Mouse (Mus musculus) hindbrain, embryonic 11.5 days (tissue): Measurements from ENCODE around the gene Atxn1. TPM values are rescaled to one million over a fixed set of nuclear protein-coding genes. Genes with fewer than 3 reads are reported as not detected.

Source experiments
- ATAC-seq: fragments of 200-750 bp; cut with Nextera tagmentation; 2 replicates; pipeline ENCODE4 v1.8.0; 2017; ENCODE audit warnings: mild to moderate bottlenecking, moderate TSS enrichment, moderate library complexity; ENCODE audit not compliant: low FRiP score
- DNase-seq: peaks from one replicate; pipeline ENCODE4 v3.0.0-alpha.2; 2015; ENCODE audit warnings: low spot score
- H3K27ac ChIP-seq: fragments of 300-500 bp; sonication (generic); 2 replicates; pipeline ENCODE4 v1.5.1; 2014; ENCODE audit warnings: mild to moderate bottlenecking, low read depth, low read length
- H3K27me3 ChIP-seq: fragments of 300-500 bp; sonication (generic); 2 replicates; pipeline ENCODE4 v1.6.1; 2014; ENCODE audit warnings: mild to moderate bottlenecking, low read length, moderate library complexity, mixed read lengths; ENCODE audit not compliant: control insufficient read depth, insufficient read depth
- H3K36me3 ChIP-seq: fragments of 300-500 bp; sonication (generic); 2 replicates; pipeline ENCODE4 v1.6.1; 2014; ENCODE audit warnings: mild to moderate bottlenecking, low read length, moderate library complexity, mixed read lengths; ENCODE audit not compliant: control insufficient read depth, insufficient read depth
- H3K4me1 ChIP-seq: fragments of 300-500 bp; sonication (generic); replicated peaks from 2 replicates; pipeline ENCODE4 v1.6.1; 2014; ENCODE audit warnings: low read length, mixed read lengths; ENCODE audit not compliant: control insufficient read depth, insufficient read depth
- H3K4me2 ChIP-seq: fragments of 300-500 bp; sonication (generic); replicated peaks from 2 replicates; pipeline ENCODE4 v1.6.1; 2014; ENCODE audit warnings: mild to moderate bottlenecking, low read depth, low read length
- H3K4me3 ChIP-seq: fragments of 300-500 bp; sonication (generic); 2 replicates; pipeline ENCODE4 v1.5.1; 2014; ENCODE audit warnings: low read depth, low read length
- H3K9ac ChIP-seq: fragments of 300-500 bp; sonication (generic); 2 replicates; pipeline ENCODE4 v1.6.1; 2014; ENCODE audit warnings: low read depth, low read length
- H3K9me3 ChIP-seq: fragments of 300-500 bp; sonication (generic); 2 replicates; pipeline ENCODE4 v1.6.1; 2016; ENCODE audit warnings: low read length; ENCODE audit not compliant: control insufficient read depth
- WGBS: fragments of 180-500 bp; shearing (Covaris S2); extraction: QIAGEN DNeasy Blood & Tissue Kit; methylation state at CpG from one replicate; pipeline ENCODE4 v1.1.7; 2014; 5-methylcytosine and 5-hydroxymethylcytosine counted together
- polyA plus RNA-seq: library from polyadenylated mRNA; unstranded; fragments of >200 nt; fragmentation: Nextera tagmentation; extraction: Ambion mirVana; gene quantifications from 2 replicates; pipeline ENCODE4 v1.2.1, GENCODE M21; 2014

Gene Atxn1
- polyA plus RNA-seq, 1 experiment from 2014 or later, result 3.2 TPM

DNA sequence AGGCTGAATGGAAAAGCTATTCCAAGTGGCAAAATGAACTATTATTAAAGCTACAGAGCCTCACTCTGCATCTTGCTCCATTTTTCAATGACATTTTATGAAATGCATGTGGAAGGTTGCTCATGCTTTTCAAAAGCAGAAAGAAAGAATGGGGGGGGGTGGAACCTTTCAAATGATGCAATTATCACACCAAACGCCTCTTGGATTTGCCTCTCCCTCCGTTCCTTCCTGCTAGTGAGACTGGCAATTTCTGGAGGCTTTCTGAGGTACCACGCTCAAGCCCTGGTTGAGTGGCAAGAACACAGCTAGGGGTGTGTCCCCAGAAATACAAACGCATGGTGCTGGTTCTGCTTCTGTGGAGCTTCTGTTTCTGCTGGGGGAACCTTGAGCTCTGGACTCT, 60.4 kb downstream of the Atxn1 start:
- no peaks in the 10 kb centered on the region for H3K27me3 ChIP-seq
- H3K4me1 ChIP-seq, result no peaks in the 10 kb centered on the region
- no peaks in the 10 kb centered on the region for H3K36me3 ChIP-seq
- H3K4me2 ChIP-seq, result no peak overlapping the region
- H3K9ac ChIP-seq, result no peak overlapping the region
- no peak overlapping the region for H3K4me3 ChIP-seq
- DNase-seq (no peak), ATAC-seq (no peak)
- 67% methylated on average over 4 of the region's 4 CpGs for WGBS
- H3K27ac ChIP-seq, result no peak overlapping the region
- H3K9me3 ChIP-seq, result no peaks in the 10 kb centered on the region

GRCm38 (mm10) chr13:45903519-45904274, 61.1 kb downstream of the Atxn1 start:
- Histone ChIP-seq H3K9me3 (no peaks in the 10 kb centered on the region), H3K27ac (no peak overlapping the region), H3K9ac (no peak overlapping the region), H3K27me3 (no peaks in the 10 kb centered on the region), H3K4me2 (no peak overlapping the region), H3K4me3 (no peak overlapping the region), H3K36me3 (no peaks in the 10 kb centered on the region), H3K4me1 (no peaks in the 10 kb centered on the region)
- 80% methylated on average over 12 of the region's 12 CpGs for WGBS
- no peak for DNase-seq
- no peak for ATAC-seq

DNA sequence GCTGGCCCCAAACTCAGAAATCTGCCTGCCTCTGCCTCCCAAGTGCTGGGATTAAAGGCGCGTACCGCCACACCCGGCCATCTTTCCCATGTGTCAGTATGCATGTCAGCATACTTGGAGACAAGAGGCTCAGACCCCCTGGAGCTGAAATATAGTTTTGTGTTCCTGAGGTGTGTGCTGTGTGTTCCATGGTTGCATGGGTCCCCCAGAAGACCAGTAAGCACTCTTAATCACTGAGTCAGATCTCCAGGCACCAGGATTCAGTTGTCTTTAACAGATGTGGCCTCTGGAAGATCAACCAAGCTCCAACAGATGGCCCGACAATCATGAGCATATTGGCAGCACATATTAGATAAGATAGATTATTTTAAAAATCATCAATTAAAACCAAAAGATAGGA, 62.4 kb downstream of the Atxn1 start:
- no peak overlapping the region for H3K27ac ChIP-seq
- H3K9ac ChIP-seq, result no peak overlapping the region
- no peaks in the 10 kb centered on the region for H3K27me3 ChIP-seq
- no peaks in the 10 kb centered on the region for H3K36me3 ChIP-seq
- H3K4me2 ChIP-seq, result no peak overlapping the region
- 97% methylated on average over 5 of the region's 5 CpGs for WGBS
- DNase-seq (no peak), ATAC-seq (no peak)
- no peaks in the 10 kb centered on the region for H3K9me3 ChIP-seq
- H3K4me1 ChIP-seq, result no peaks in the 10 kb centered on the region
- H3K4me3 ChIP-seq, result no peak overlapping the region

GRCm38 (mm10) chr13:45900776-45901175, 64.0 kb downstream of the Atxn1 start:
- WGBS, result 86% methylated on average over 8 of the region's 8 CpGs
- H3K9ac ChIP-seq, result no peak overlapping the region
- H3K27me3 ChIP-seq, result no peaks in the 10 kb centered on the region
- H3K9me3 ChIP-seq, result no peaks in the 10 kb centered on the region
- DNase-seq (no peak), ATAC-seq (no peak)
- H3K4me1 ChIP-seq, result no peaks in the 10 kb centered on the region
- no peaks in the 10 kb centered on the region for H3K36me3 ChIP-seq
- no peak overlapping the region for H3K27ac ChIP-seq
- H3K4me3 ChIP-seq, result no peak overlapping the region
- H3K4me2 ChIP-seq, result no peak overlapping the region

DNA sequence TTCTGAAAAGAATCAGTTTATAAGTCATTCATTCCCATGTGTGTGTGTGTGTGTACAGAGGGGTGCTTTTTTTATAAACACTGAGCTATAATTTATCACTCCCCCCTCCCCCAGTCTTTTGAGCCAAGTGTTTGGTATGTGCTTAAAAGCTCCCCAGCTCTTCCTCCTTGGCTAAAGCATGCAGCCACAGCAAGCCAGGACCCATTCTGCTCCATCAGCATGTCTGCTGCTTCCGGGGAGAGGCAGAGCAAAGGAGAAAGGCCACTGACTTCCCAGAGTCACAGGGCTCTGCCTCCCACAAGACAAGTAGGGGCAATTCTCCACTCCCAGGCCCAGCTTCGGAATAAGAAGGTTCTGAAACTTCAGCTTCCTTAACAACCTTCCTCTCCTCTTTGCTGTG, 67.2 kb downstream of the Atxn1 start:
- no peak overlapping the region for H3K27ac ChIP-seq
- no peaks in the 10 kb centered on the region for H3K36me3 ChIP-seq
- H3K4me2 ChIP-seq, result no peak overlapping the region
- WGBS, result 69% methylated on average over 2 of the region's 2 CpGs
- no peaks in the 10 kb centered on the region for H3K4me1 ChIP-seq
- DNase-seq (no peak), ATAC-seq (no peak)
- no peak overlapping the region for H3K9ac ChIP-seq
- no peaks in the 10 kb centered on the region for H3K27me3 ChIP-seq
- H3K4me3 ChIP-seq, result no peak overlapping the region
- H3K9me3 ChIP-seq, result no peaks in the 10 kb centered on the region

GRCm38 (mm10) chr13:45894760-45895159, 70.0 kb downstream of the Atxn1 start:
- H3K9ac ChIP-seq, result no peak overlapping the region
- 78% methylated on average over 10 of the region's 10 CpGs for WGBS
- no peaks in the 10 kb centered on the region for H3K4me1 ChIP-seq
- ATAC-seq (no peak), DNase-seq (no peak)
- no peaks in the 10 kb centered on the region for H3K9me3 ChIP-seq
- H3K27me3 ChIP-seq, result no peaks in the 10 kb centered on the region
- no peak overlapping the region for H3K4me3 ChIP-seq
- no peak overlapping the region for H3K27ac ChIP-seq
- no peaks in the 10 kb centered on the region for H3K36me3 ChIP-seq
- no peak overlapping the region for H3K4me2 ChIP-seq

- Histone ChIP-seq H3K36me3 (no peaks in the 10 kb centered on the region), H3K4me1 (no peaks in the 10 kb centered on the region), H3K27me3 (no peaks in the 10 kb centered on the region), H3K27ac (no peak overlapping the region), H3K9ac (no peak overlapping the region), H3K9me3 (no peaks in the 10 kb centered on the region), H3K4me3 (no peak overlapping the region), H3K4me2 (no peak overlapping the region)
- DNase-seq (no peak), ATAC-seq (no peak)
- 86% methylated on average over 6 of the region's 6 CpGs for WGBS
Measured at GRCm38 (mm10) chr13:45894234-45894633, 70.6 kb downstream of the Atxn1 start.

DNA sequence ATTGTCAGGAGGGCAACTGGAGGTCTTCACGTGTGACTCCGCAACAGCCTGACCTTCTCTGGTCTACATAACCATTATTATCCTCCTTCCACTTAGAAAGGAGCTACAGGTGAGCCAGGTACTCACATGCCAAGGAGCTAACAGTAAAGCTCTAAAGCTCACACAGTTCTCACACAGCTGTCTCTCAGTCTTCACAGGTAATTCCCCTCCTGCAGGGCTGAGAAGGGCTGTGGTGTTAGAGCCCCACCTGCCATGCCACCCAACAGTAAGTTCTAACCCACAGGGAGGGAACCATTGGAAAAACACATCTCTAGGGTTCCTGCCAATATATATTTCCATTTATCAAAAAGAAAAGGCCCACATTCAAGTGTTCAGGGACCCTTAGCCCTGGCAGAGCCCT, 73.7 kb downstream of the Atxn1 start:
- Histone ChIP-seq H3K9me3 (no peaks in the 10 kb centered on the region), H3K9ac (no peak overlapping the region), H3K27me3 (no peaks in the 10 kb centered on the region), H3K27ac (no peak overlapping the region), H3K4me3 (no peak overlapping the region), H3K4me1 (no peaks in the 10 kb centered on the region), H3K4me2 (no peak overlapping the region), H3K36me3 (no peaks in the 10 kb centered on the region)
- ATAC-seq (no peak), DNase-seq (no peak)
- WGBS, result 83% methylated on average over 2 of the region's 2 CpGs

DNA sequence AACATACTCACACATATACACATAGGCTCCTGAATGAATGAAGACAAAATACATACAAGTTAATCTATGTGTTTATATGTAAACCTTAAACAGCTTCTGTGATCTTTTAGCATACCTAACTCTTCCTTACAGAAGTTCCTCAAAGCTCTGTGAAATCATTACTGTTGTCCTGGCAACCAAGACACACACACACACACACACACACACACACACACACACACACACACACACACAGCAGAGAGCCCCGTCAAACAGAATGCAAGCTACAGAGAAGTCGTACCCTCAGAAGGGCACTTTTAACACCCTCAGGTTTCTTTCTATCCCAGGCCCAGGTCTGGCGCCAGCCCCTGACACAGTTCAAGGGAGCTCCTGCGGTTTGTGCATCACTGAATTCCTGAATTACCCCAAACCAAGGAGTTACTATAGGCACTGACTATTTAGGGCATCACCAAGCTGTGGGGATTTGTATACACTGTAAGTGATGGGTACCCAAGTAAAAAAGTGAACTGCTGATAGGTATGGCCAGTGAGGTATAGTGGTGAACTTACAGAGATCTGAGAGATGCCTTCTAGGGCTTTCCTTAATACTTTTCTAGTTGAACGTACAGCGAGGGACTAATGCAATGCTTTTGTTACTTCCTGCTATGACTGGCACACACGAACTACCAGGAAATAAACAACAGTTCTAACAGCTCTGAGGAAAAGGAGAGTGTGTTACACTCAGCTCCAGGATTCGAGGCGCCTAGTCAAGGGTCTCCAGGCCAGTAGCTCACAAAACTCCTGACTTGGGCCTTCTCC, 75.7 kb downstream of the Atxn1 start:
- WGBS, result 81% methylated on average over 9 of the region's 9 CpGs
- Histone ChIP-seq H3K4me2 (no peak overlapping the region), H3K27me3 (no peaks in the 10 kb centered on the region), H3K27ac (no peak overlapping the region), H3K4me3 (no peak overlapping the region), H3K9ac (no peak overlapping the region), H3K9me3 (no peaks in the 10 kb centered on the region), H3K36me3 (no peaks in the 10 kb centered on the region), H3K4me1 (no peaks in the 10 kb centered on the region)
- DNase-seq, result no peak
- ATAC-seq, result no peak
